Mouse (Mus musculus) gastrocnemius, adult 2 months (tissue): ENCODE results near the gene Syt14. TPM values are rescaled to one million over a fixed set of nuclear protein-coding genes. Genes with fewer than 3 reads are reported as not detected.

Experiments used
- DNase-seq: peaks from one replicate; pipeline ENCODE4 v3.0.0; 2022
- H3K27ac ChIP-seq: fragments of 200-600 bp; 2 replicates; pipeline ENCODE4 v1.8.1; 2022; ENCODE audit warnings: mild to moderate bottlenecking
- H3K4me3 ChIP-seq: fragments of 200-600 bp; 2 replicates; pipeline ENCODE4 v1.8.1; 2022; ENCODE audit warnings: mild to moderate bottlenecking, moderate library complexity
- CTCF ChIP-seq: fragments of 200-600 bp; IDR thresholded peaks from 2 replicates; pipeline ENCODE4 v1.8.1; 2022; ENCODE audit warnings: antibody characterized with exemption, mild to moderate bottlenecking, moderate library complexity
- intact Hi-C: fragments of 180-260 bp; cut with DNase I; formaldehyde crosslinking; loops from one replicate; pipeline ENCODE4 v1.15.1; 2025
- long read RNA-seq, 2 experiments: library from polyadenylated mRNA; stranded (forward); transcript quantifications; one replicate each; pipeline ENCODE4 v2.0.0; 2021
- total RNA-seq, 2 experiments: library from RNA; stranded (reverse); gene quantifications; 2 replicates each; pipeline ENCODE4 v1.2.3; 2021

The Syt14 gene
- total RNA-seq: under 1 TPM; 0.05 to 0.20 TPM
- long read RNA-seq, experiment 1, partial matches to known transcripts: 1 of 1 reads
- long read RNA-seq, experiment 1, other reads (novel, unspliced or antisense): 0 of 1 reads
- long read RNA-seq, experiment 2: 0 reads

DNA sequence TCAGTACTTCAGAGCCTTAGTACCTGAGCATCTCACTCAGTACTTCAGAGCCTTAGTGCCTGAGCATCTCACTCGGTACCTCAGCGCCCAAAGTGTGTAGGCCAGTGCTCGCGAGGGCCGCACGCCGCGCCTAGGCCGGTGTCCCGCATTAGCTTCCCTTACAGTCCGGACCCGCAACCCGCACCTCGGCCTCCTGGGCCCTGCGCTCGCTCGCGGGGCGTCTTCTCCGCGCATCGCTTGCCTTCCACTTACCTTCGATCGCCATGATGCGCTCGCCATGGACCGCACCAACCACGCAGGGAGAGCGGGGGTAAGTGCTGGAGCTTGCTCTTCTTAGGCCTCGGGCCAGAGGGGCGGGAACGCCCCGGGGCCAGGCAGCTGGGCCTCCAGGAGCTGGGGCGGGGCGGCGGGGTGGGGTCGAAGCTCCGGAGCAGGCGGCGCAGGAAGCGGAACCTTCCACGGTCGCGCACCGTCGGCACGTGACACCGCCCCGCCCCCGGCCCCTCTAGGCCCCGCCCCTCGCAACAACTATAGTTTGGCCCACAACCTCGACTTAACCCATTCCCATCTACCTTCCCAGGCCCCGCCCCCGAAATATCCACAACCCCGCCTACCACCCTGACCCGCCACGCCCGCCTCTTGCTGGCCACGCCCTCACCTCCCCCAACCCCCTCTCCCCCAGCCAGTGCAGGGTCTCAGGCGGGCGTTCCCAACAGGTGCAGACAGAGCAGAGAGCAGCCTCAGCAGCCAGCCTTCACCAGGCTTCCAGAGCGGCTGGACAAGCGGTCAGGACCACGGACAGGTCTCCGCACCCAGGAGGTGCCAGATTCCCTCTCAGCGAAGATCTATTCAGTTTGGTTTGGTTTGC, at the start of gene Syt14:
Gene Syt14 (minus strand): TSS at position 405 of the 868 bp plus-strand sequence.
- H3K4me3 ChIP-seq: peak within 1 kb of the TSS; percentile 63
- intact Hi-C loops: loop anchor here (5.0 kb wide), 1 partner anchor 52 kb away; no protein-coding TSS in a partner anchor
- TF ChIP-seq CTCF: no peak
- H3K27ac ChIP-seq: no peak within 1 kb of the TSS
- DNase-seq: peak; percentile 69

DNA sequence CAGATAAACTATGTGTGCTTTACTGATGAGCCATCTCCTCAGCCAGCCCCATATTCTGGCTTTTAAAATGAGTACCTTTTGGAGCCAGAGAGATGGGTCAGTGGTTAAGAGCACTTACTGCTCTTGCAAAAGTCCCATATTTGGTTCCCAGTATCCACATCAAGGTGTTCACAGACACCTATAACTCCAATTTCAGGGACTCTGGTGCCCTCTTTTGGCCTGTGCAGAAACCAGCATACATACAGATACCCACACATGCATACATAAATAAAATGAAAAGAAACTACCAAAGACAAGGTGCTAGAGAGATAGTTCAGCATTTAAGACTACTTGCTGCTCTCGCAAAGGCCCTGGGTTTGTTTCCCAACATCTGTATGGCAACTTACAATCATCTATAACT, 48.4 kb upstream of the Syt14 start:
- Histone ChIP-seq H3K27ac (no peak overlapping the region), H3K4me3 (no peak overlapping the region)
- intact Hi-C loops: loop anchor here (10.0 kb wide), 1 partner anchor 299 kb away; no protein-coding TSS in a partner anchor
- peak; percentile 20; the same call in 1 of the 2 replicates for TF ChIP-seq CTCF
- no peak for DNase-seq

DNA sequence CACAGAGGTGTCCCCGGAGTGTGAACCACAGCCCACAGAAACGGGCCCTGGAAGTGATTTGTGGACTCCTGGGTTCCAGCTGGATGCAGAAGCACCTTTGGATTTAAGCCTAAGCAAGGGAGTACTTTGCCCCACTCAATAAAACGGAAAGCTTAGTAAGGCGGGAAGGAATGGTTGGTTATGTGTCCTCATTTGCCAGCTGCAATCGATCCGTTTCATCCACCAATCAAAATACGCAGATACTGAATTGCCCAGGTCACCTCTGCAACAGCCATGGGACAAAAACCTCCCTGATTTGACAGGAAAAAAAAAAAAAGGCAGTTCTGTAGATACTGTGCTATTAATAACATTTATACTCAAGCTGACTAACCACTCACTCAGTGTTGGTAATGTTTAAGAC, 47.5 kb upstream of the Syt14 start:
- Histone ChIP-seq H3K27ac (no peak overlapping the region), H3K4me3 (no peak overlapping the region)
- TF ChIP-seq CTCF: no peak
- intact Hi-C loops: loop anchor here (10.0 kb wide), 1 partner anchor 298 kb away; no protein-coding TSS in a partner anchor
- no peak for DNase-seq

GRCm38 (mm10) chr1:193082311-193082921, 46.8 kb upstream of the Syt14 start:
- DNase-seq: peak; percentile 28
- intact Hi-C loops: loop anchor here (10.0 kb wide), 1 partner anchor 298 kb away; no protein-coding TSS in a partner anchor
- no peak for TF ChIP-seq CTCF
- Histone ChIP-seq H3K27ac (no peak overlapping the region), H3K4me3 (no peak overlapping the region)

- no peak for TF ChIP-seq CTCF
- H3K4me3 ChIP-seq: no peak overlapping the region
- intact Hi-C loops: no loop called here
- DNase-seq: no peak
- H3K27ac ChIP-seq: no peak overlapping the region
Observed at GRCm38 (mm10) chr1:193062618-193063017, 27.0 kb upstream of the Syt14 start.

GRCm38 (mm10) chr1:193060167-193060566, 24.6 kb upstream of the Syt14 start:
- TF ChIP-seq CTCF: no peak
- intact Hi-C loops: no loop called here
- Histone ChIP-seq H3K27ac (no peak overlapping the region), H3K4me3 (no peak overlapping the region)
- DNase-seq: no peak

- H3K27ac ChIP-seq: no peak overlapping the region
- intact Hi-C loops: no loop called here
- no peak for TF ChIP-seq CTCF
- no peak for DNase-seq
- no peak overlapping the region for H3K4me3 ChIP-seq
Observed at GRCm38 (mm10) chr1:193059596-193059995, 24.0 kb upstream of the Syt14 start.

DNA sequence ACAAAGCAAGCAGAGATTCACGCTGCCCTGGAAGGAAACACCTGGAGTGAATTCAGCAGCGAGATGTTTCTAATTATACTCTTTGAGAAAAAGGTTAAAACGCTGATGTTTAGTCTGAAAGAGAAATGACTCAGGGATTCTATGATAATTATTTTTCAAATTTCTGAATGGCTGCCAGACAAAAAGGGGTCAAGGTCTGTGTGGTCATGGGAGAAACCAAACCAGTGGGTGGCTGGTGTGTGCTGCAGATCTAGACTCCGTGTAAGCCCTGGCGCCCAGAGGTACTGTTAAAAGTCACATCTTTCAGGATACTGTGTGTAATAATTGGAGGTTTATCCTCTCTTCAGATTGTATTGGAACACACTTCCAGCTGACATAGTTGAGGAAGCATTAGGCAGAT, 18.8 kb upstream of the Syt14 start:
- no peak for DNase-seq
- Histone ChIP-seq H3K27ac (no peak overlapping the region), H3K4me3 (no peak overlapping the region)
- TF ChIP-seq CTCF: no peak
- intact Hi-C loops: no loop called here

GRCm38 (mm10) chr1:193053065-193053464, 17.5 kb upstream of the Syt14 start:
- no peak overlapping the region for H3K4me3 ChIP-seq
- no peak overlapping the region for H3K27ac ChIP-seq
- TF ChIP-seq CTCF: no peak
- no peak for DNase-seq
- intact Hi-C loops: no loop called here

DNA sequence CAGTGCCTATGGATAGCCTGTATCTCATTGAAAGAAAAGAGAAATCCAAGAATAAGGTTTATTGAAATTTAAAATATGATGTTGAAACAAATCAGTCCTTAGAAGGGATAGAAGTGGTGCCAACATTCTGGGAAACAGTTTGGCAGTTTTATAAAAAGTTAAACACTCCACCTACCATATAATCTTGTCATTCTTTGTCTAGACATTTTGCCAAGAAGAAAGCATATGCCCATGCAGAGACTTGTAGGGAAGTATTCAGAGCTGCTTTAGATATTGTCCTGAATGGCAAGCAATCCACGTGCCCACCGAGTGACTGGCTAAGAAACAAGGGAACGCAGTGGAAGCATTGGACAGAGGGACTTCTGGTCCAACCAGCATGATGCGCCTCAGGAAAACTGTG, 12.0 kb upstream of the Syt14 start:
- intact Hi-C loops: loop anchor here (5.0 kb wide), 1 partner anchor 220 kb away; no protein-coding TSS in a partner anchor
- no peak overlapping the region for H3K27ac ChIP-seq
- no peak for TF ChIP-seq CTCF

DNA sequence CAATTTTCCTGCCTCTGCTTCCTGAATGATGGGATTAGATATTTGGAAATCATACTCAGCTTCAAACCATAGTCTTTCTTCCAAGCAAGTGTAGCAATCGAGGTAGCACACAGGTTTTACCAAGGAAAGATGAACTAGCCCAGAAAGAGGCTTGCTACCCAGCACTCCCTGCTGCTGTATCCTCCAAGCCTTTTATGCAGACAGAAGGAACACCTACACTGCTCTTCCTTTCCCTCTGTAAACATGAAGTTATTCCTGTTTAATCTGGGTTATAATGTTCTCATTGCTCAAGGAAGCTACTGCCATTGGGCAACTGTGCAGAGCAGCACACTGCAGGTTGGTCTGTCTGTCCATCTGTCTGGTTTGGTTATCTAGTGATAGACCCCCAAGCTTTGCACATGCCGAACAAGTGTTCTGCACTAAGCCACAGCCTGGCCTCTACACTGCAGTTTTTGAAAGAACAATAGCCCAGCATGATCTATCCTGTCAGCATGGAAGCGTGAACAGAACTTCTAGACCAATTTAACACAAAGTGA, 7.3 kb upstream of the Syt14 start:
- Histone ChIP-seq H3K4me3 (no peak overlapping the region), H3K27ac (no peak overlapping the region)
- TF ChIP-seq CTCF: no peak
- DNase-seq: no peak
- intact Hi-C loops: no loop called here

More for the DNA sequence above, 12.0 kb upstream of the Syt14 start:
- no peak for DNase-seq
- H3K4me3 ChIP-seq: no peak overlapping the region

- no peak for DNase-seq
- Histone ChIP-seq H3K27ac (no peak overlapping the region), H3K4me3 (peak overlapping the region; percentile 63)
- intact Hi-C loops: loop anchor here (5.0 kb wide), 1 partner anchor 52 kb away; no protein-coding TSS in a partner anchor
- no peak for TF ChIP-seq CTCF
Observed at GRCm38 (mm10) chr1:193034951-193035370, 614 bp downstream of the Syt14 start.

- no peak for DNase-seq
- intact Hi-C loops: no loop called here
- H3K27ac ChIP-seq: no peak overlapping the region
- no peak overlapping the region for H3K4me3 ChIP-seq
- TF ChIP-seq CTCF: no peak
Observed at GRCm38 (mm10) chr1:193024311-193024710, 11.3 kb downstream of the Syt14 start.
